Mouse (Mus musculus): ENCODE measurements around the gene Adgrf3. TPM values are rescaled to one million over a fixed set of nuclear protein-coding genes. Genes with fewer than 3 reads are reported as not detected.

Adgrf3 gene
- polyA plus RNA-seq, 1 experiment: not detected

DNA sequence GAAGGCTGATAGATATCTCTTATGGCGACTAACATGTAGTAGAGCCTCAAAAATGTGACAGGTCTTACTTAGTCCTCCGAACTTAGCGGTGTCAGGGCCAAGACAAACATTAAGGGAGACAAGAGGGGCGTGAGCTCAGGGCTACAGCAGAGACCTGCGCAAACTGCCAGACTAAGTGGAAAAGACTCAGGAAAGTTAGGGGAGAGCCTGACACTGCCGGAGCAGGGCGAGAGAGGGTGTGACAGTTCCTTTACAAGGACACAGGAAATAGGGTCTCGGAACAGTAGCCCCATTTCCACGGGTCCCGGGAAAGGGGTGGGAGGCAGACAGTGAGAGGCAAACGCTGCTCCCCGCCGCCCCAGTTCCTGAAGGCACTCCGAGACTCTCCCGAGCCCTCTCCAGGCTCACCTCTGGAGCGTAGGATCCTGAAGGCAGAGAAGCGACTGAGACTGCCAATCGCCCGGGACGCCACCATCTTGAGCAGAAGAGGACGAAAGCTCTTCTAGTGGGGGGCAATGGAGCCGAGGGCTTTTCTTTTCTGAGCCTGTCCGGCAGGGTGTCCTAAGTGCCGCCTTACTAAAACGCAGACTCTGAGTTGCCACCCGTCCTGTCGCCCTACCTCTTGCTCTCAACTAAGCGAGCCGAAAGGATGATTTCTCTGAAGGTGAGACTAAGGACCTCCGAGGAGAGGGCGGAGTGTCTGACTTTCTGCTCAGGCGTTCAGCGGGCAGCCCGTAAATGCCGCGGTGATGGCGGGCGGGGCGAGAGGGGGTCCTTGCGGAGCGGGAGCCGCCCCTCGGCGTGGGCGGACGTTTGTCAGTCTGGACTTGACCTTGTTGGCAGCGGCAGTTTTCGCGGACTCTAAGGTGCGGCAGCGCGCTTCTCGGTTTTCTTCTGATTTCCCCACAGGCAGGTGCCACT lies 50.8 kb downstream of the Adgrf3 start, which contains the start of the genes Hadha and Hadhb:
Gene Hadha (minus strand): TSS at position 689 of the 921 bp plus-strand sequence.
Gene Hadhb (plus strand): TSS at position 775 of the 921 bp plus-strand sequence.
- Histone ChIP-seq H3K4me1 (peaks cover 32% of the 10 kb centered on the region), H3K27me3 (replicated peaks) (no peaks in the 10 kb centered on the region), H3K9me3 (no peaks in the 10 kb centered on the region), H3K4me3 (replicated peaks) (peak within 1 kb of the TSS; percentile 99), H3K36me3 (replicated peaks; ENCODE audit: low read length) (peaks cover 9% of the 10 kb centered on the region)
- TF ChIP-seq GATA1 (IDR thresholded peaks at IDR 0.05; ENCODE audit: borderline replicate concordance, low read length) (no peak), FLI1 (IDR thresholded peaks at IDR 0.05; ENCODE audit: low read length) (no peak)

DNA sequence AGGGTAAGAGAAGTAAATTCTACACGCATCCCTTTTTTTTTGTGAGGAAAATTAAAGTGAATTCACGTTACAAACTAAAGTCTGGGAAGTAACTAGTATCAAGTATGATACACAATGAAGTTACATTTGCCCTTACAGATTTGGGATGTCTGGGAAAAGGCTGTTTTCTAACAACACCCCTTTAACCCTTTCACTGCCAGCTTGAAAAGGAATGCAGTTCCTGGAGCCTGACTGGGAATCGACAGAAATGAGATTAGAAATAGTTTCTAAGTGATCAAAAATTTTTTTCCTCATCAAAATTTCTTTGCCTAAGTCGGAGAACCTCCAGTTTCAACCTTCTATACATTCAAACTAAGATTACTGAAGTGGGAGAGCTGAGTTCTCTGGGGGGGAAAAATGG lies 51.5 kb downstream of the Adgrf3 start:
- H3K27me3 ChIP-seq (replicated peaks): no peaks in the 10 kb centered on the region
- peaks cover 15% of the 10 kb centered on the region for H3K36me3 ChIP-seq (replicated peaks; ENCODE audit: low read length)
- no peaks in the 10 kb centered on the region for H3K9me3 ChIP-seq
- TF ChIP-seq GATA1 (IDR thresholded peaks at IDR 0.05; ENCODE audit: borderline replicate concordance, low read length) (no peak), FLI1 (IDR thresholded peaks at IDR 0.05; ENCODE audit: low read length) (no peak)
- H3K4me1 ChIP-seq: peaks cover 30% of the 10 kb centered on the region; the same call in 1 of the 2 replicates
- peak overlapping the region; percentile 99 for H3K4me3 ChIP-seq (replicated peaks)

DNA sequence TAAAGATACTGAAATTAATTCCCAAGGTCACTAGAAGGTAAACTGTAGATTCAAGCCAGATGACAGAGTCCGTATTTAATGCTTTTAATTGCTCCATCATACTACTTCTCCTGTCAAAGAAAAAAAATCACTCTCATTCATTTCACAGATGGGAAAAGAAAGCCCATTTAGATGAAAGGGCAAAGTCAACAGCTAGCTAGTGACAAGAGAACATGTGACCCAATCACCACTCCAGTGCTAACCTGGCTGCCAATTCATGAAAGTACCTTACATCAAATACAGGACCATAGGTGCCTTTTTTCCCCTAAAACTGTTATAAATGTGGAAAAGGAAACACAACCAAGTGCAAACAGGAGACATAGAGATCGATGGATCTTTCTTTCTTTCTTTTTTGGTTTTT lies 52.3 kb downstream of the Adgrf3 start:
- H3K9me3 ChIP-seq: no peaks in the 10 kb centered on the region
- peaks cover 21% of the 10 kb centered on the region for H3K36me3 ChIP-seq (replicated peaks; ENCODE audit: low read length)
- H3K27me3 ChIP-seq (replicated peaks): no peaks in the 10 kb centered on the region
- no peak for TF ChIP-seq FLI1 (IDR thresholded peaks at IDR 0.05; ENCODE audit: low read length)
- no peak for TF ChIP-seq GATA1 (IDR thresholded peaks at IDR 0.05; ENCODE audit: borderline replicate concordance, low read length)
- H3K4me3 ChIP-seq (replicated peaks): no peak overlapping the region
- peaks cover 31% of the 10 kb centered on the region for H3K4me1 ChIP-seq

DNA sequence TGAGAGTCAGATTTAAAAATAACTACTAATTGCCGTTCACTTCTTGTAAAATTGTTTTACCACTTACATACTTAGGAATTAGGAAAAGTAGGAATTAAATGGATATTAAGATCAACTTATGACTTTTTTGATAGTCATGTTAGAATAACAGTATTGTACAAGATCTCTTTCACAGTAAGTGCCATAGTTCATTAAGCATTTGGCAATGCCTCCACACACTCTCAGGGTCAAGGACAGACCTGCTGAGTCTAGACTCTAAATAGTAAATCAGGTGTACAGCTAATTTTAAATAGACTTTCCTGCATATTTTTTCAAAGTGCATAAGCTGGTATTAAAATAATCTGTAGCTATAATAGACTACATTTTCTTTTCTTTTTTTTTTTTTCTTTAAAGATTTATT lies 53.1 kb downstream of the Adgrf3 start:
- Histone ChIP-seq H3K27me3 (replicated peaks) (no peaks in the 10 kb centered on the region), H3K9me3 (no peaks in the 10 kb centered on the region), H3K4me3 (replicated peaks) (no peak overlapping the region), H3K36me3 (replicated peaks; ENCODE audit: low read length) (peaks cover 29% of the 10 kb centered on the region), H3K4me1 (peaks cover 29% of the 10 kb centered on the region)
- TF ChIP-seq GATA1 (IDR thresholded peaks at IDR 0.05; ENCODE audit: borderline replicate concordance, low read length) (no peak), FLI1 (IDR thresholded peaks at IDR 0.05; ENCODE audit: low read length) (no peak)

DNA sequence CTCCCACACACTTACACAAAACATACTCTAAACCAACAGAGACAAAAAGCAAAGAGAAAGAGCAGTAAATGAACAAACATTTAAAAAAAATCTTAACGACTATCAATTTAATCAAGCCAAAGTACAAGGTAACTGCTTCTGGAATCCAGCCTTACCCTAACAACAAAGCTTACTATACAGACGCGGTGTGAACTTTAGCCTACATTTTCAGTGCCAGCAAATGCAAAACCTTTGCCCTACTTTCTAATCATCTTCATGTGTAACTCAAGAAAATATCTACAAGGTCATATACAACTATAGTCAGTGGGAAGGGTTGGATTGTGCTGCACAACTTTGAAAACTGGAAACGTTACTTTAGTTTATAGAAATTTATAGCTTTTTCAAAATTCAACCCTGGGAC lies 53.5 kb downstream of the Adgrf3 start:
- TF ChIP-seq GATA1 (IDR thresholded peaks at IDR 0.05; ENCODE audit: borderline replicate concordance, low read length): no peak
- no peak for TF ChIP-seq FLI1 (IDR thresholded peaks at IDR 0.05; ENCODE audit: low read length)
- peaks cover 33% of the 10 kb centered on the region for H3K36me3 ChIP-seq (replicated peaks; ENCODE audit: low read length)
- peaks cover 27% of the 10 kb centered on the region for H3K4me1 ChIP-seq
- H3K9me3 ChIP-seq: no peaks in the 10 kb centered on the region
- no peak overlapping the region for H3K4me3 ChIP-seq (replicated peaks)
- no peaks in the 10 kb centered on the region for H3K27me3 ChIP-seq (replicated peaks)

DNA sequence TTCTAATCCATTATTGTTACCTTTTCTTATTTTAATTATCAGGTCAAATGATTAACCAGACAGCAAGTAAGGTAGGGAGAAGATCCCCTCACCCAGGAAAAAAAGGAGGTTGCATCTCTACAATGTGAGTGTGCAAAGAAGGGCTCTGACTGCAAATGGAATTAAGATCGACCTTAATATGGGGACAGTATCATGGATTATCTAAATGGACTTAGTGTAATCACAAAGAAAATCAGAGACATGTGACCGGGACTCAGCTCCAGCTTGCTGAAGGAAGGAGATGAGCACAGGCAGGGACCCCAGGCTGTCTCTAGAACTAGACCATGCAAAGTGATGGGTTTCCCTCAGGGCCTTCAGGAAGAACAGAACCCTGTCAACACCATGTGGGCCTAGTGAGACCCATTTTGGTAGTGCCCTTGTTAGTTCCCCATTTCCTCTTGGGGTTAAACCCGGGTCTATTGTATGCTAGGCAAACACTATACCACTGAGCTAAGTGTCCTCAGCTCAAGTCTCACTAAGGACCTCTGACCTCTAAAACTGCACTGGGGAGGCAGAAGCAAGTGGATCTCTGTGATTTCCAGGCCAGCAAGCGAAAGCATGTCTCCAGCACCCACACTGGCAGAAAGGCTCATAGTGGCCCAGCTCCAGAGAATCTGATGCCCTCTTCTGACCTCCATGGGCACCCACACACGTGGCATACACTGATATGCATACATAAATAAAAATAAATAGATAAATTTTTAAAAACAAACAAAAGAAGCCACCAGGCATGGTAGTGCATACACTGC lies 57.2 kb downstream of the Adgrf3 start:
- peaks cover 19% of the 10 kb centered on the region for H3K4me1 ChIP-seq
- H3K9me3 ChIP-seq: no peaks in the 10 kb centered on the region
- no peak overlapping the region for H3K4me3 ChIP-seq (replicated peaks)
- TF ChIP-seq GATA1 (IDR thresholded peaks at IDR 0.05; ENCODE audit: borderline replicate concordance, low read length): no peak
- no peak for TF ChIP-seq FLI1 (IDR thresholded peaks at IDR 0.05; ENCODE audit: low read length)
- no peaks in the 10 kb centered on the region for H3K27me3 ChIP-seq (replicated peaks)
- H3K36me3 ChIP-seq (replicated peaks; ENCODE audit: low read length): peaks cover 68% of the 10 kb centered on the region

DNA sequence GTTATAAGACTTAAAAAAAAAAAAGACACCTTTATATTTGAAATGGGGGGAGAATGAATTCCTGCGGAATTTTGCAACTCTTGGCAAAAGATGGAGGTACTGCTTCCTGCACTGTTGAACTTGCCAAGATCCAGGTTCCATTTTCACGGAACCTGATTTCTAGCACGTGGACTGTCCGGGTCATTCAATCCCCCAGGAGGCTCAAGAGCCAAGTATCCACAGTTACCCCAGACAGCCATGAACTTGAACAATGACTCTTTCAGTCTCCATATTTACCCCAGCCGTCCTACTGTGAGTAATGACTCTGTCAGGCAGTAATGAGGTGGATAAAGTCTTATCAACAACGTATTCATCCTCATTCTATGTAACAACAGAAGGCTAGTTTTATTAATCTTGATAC lies 59.0 kb downstream of the Adgrf3 start:
- H3K4me1 ChIP-seq: peaks cover 17% of the 10 kb centered on the region
- TF ChIP-seq FLI1 (IDR thresholded peaks at IDR 0.05; ENCODE audit: low read length) (no peak), GATA1 (IDR thresholded peaks at IDR 0.05; ENCODE audit: borderline replicate concordance, low read length) (no peak)
- H3K27me3 ChIP-seq (replicated peaks): no peaks in the 10 kb centered on the region
- no peak overlapping the region for H3K4me3 ChIP-seq (replicated peaks)
- peaks cover 86% of the 10 kb centered on the region for H3K36me3 ChIP-seq (replicated peaks; ENCODE audit: low read length)
- H3K9me3 ChIP-seq: no peaks in the 10 kb centered on the region

Other genes with a start within 250 kb of the Adgrf3 start
- gene Il6, start 192.6 kb downstream of the Adgrf3 start, polyA plus RNA-seq (2012; ENCODE audit: insufficient read depth, low replicate concordance): not detected in 2 replicates
- 8.9 and 19.3 TPM in 2 replicates for gene Tyms, start 132.1 kb downstream of the Adgrf3 start, polyA plus RNA-seq (2012; ENCODE audit: insufficient read depth, low replicate concordance)
- gene Garem2, start 100.6 kb downstream of the Adgrf3 start, polyA plus RNA-seq (2012; ENCODE audit: insufficient read depth, low replicate concordance): 0.44 and 0.56 TPM in 2 replicates
- gene 3110082J24Rik, start 99.6 kb downstream of the Adgrf3 start, polyA plus RNA-seq (2012; ENCODE audit: insufficient read depth, low replicate concordance): not detected in 2 replicates
- gene Hadha, start 50.6 kb downstream of the Adgrf3 start, polyA plus RNA-seq (2012; ENCODE audit: insufficient read depth, low replicate concordance): 31.6 and 38.2 TPM in 2 replicates
- gene Hadhb, start 50.5 kb downstream of the Adgrf3 start, polyA plus RNA-seq (2012; ENCODE audit: insufficient read depth, low replicate concordance): 5.2 and 30.8 TPM in 2 replicates
- 0.96 TPM in 1 of 2 replicates, not detected in the other for gene Selenoi, start 26.9 kb upstream of the Adgrf3 start, polyA plus RNA-seq (2012; ENCODE audit: insufficient read depth, low replicate concordance)
- not detected in 2 replicates for gene Drc1, start 75.7 kb upstream of the Adgrf3 start, polyA plus RNA-seq (2012; ENCODE audit: insufficient read depth, low replicate concordance)